Mouse (Mus musculus) hindbrain, embryonic 11.5 days (tissue): ENCODE measurements at regions not wholly inside any gene's neighbourhood (a gene's known extent, or its start where the extent isn't known, plus 50 kb on each side); places are given as distances from the start of the nearest gene placed in this dataset.

ENCODE experiments used
- ATAC-seq: fragments of 200-750 bp; cut with Nextera tagmentation; 2 replicates; pipeline ENCODE4 v1.8.0; 2017; ENCODE audit warnings: mild to moderate bottlenecking, moderate TSS enrichment, moderate library complexity; ENCODE audit not compliant: low FRiP score
- DNase-seq: peaks from one replicate; pipeline ENCODE4 v3.0.0-alpha.2; 2015; ENCODE audit warnings: low spot score
- H3K27ac ChIP-seq: fragments of 300-500 bp; sonication (generic); 2 replicates; pipeline ENCODE4 v1.5.1; 2014; ENCODE audit warnings: mild to moderate bottlenecking, low read depth, low read length
- H3K27me3 ChIP-seq: fragments of 300-500 bp; sonication (generic); 2 replicates; pipeline ENCODE4 v1.6.1; 2014; ENCODE audit warnings: mild to moderate bottlenecking, low read length, moderate library complexity, mixed read lengths; ENCODE audit not compliant: control insufficient read depth, insufficient read depth
- H3K36me3 ChIP-seq: fragments of 300-500 bp; sonication (generic); 2 replicates; pipeline ENCODE4 v1.6.1; 2014; ENCODE audit warnings: mild to moderate bottlenecking, low read length, moderate library complexity, mixed read lengths; ENCODE audit not compliant: control insufficient read depth, insufficient read depth
- H3K4me1 ChIP-seq: fragments of 300-500 bp; sonication (generic); replicated peaks from 2 replicates; pipeline ENCODE4 v1.6.1; 2014; ENCODE audit warnings: low read length, mixed read lengths; ENCODE audit not compliant: control insufficient read depth, insufficient read depth
- H3K4me2 ChIP-seq: fragments of 300-500 bp; sonication (generic); replicated peaks from 2 replicates; pipeline ENCODE4 v1.6.1; 2014; ENCODE audit warnings: mild to moderate bottlenecking, low read depth, low read length
- H3K4me3 ChIP-seq: fragments of 300-500 bp; sonication (generic); 2 replicates; pipeline ENCODE4 v1.5.1; 2014; ENCODE audit warnings: low read depth, low read length
- H3K9ac ChIP-seq: fragments of 300-500 bp; sonication (generic); 2 replicates; pipeline ENCODE4 v1.6.1; 2014; ENCODE audit warnings: low read depth, low read length
- H3K9me3 ChIP-seq: fragments of 300-500 bp; sonication (generic); 2 replicates; pipeline ENCODE4 v1.6.1; 2016; ENCODE audit warnings: low read length; ENCODE audit not compliant: control insufficient read depth
- WGBS: fragments of 180-500 bp; shearing (Covaris S2); extraction: QIAGEN DNeasy Blood & Tissue Kit; methylation state at CpG from one replicate; pipeline ENCODE4 v1.1.7; 2014; 5-methylcytosine and 5-hydroxymethylcytosine counted together

GRCm38 (mm10) chr3:37937381-37938283 is 213.3 kb upstream of the Gm5148 start:
- Histone ChIP-seq H3K4me1 (no peaks in the 10 kb centered on the region), H3K27me3 (no peaks in the 10 kb centered on the region), H3K36me3 (no peaks in the 10 kb centered on the region), H3K9me3 (no peaks in the 10 kb centered on the region), H3K4me3 (no peak overlapping the region), H3K4me2 (no peak overlapping the region), H3K9ac (no peak overlapping the region), H3K27ac (no peak overlapping the region)
- peak; percentile 16 for DNase-seq
- WGBS = 43% methylated on average over 11 of the region's 11 CpGs
- ATAC-seq = no peak

- H3K27ac ChIP-seq = no peak overlapping the region
- H3K4me3 ChIP-seq = no peak overlapping the region
- WGBS = 84% methylated on average over 12 of the region's 12 CpGs
- no peak overlapping the region for H3K9ac ChIP-seq
- no peak for ATAC-seq
- H3K36me3 ChIP-seq = no peaks in the 10 kb centered on the region
- H3K4me1 ChIP-seq = no peaks in the 10 kb centered on the region
- no peaks in the 10 kb centered on the region for H3K9me3 ChIP-seq
- no peak overlapping the region for H3K4me2 ChIP-seq
- no peaks in the 10 kb centered on the region for H3K27me3 ChIP-seq
- DNase-seq = no peak
These were observed 212.1 kb upstream of the Gm5148 start for GRCm38 (mm10) chr3:37936251-37936931.

- Histone ChIP-seq H3K9ac (no peak overlapping the region), H3K4me1 (no peaks in the 10 kb centered on the region), H3K27me3 (no peaks in the 10 kb centered on the region), H3K4me2 (no peak overlapping the region), H3K4me3 (no peak overlapping the region), H3K27ac (no peak overlapping the region), H3K9me3 (no peaks in the 10 kb centered on the region), H3K36me3 (no peaks in the 10 kb centered on the region)
- 50% methylated on average over 10 of the region's 10 CpGs for WGBS
- DNase-seq (peak; percentile 36), ATAC-seq (no peak)
These were observed 210.8 kb upstream of the Gm5148 start for GRCm38 (mm10) chr3:37934905-37935708.

- H3K9me3 ChIP-seq = no peaks in the 10 kb centered on the region
- H3K9ac ChIP-seq = no peak overlapping the region
- H3K4me2 ChIP-seq = no peak overlapping the region
- H3K27ac ChIP-seq = no peak overlapping the region
- no peak for ATAC-seq
- DNase-seq = no peak
- no peaks in the 10 kb centered on the region for H3K4me1 ChIP-seq
- H3K4me3 ChIP-seq = no peak overlapping the region
- H3K27me3 ChIP-seq = no peaks in the 10 kb centered on the region
- no peaks in the 10 kb centered on the region for H3K36me3 ChIP-seq
- WGBS = 79% methylated on average over 2 of the region's 2 CpGs
These were observed 209.9 kb upstream of the Gm5148 start for GRCm38 (mm10) chr3:37934236-37934635.

GRCm38 (mm10) chr3:37928731-37929130 is 204.4 kb upstream of the Gm5148 start:
- 85% methylated on average over 6 of the region's 6 CpGs for WGBS
- Histone ChIP-seq H3K27ac (no peak overlapping the region), H3K4me2 (no peak overlapping the region), H3K9ac (no peak overlapping the region), H3K36me3 (no peaks in the 10 kb centered on the region), H3K4me3 (no peak overlapping the region), H3K27me3 (no peaks in the 10 kb centered on the region), H3K9me3 (no peaks in the 10 kb centered on the region), H3K4me1 (no peaks in the 10 kb centered on the region)
- ATAC-seq (no peak), DNase-seq (no peak)

- H3K27me3 ChIP-seq = peaks cover 14% of the 10 kb centered on the region
- no peaks in the 10 kb centered on the region for H3K4me1 ChIP-seq
- no peaks in the 10 kb centered on the region for H3K9me3 ChIP-seq
- H3K4me3 ChIP-seq = no peak overlapping the region
- 50% methylated on average over 4 of the region's 4 CpGs for WGBS
- H3K27ac ChIP-seq = no peak overlapping the region
- no peak overlapping the region for H3K9ac ChIP-seq
- DNase-seq = no peak
- H3K36me3 ChIP-seq = no peaks in the 10 kb centered on the region
- H3K4me2 ChIP-seq = no peak overlapping the region
- no peak for ATAC-seq
These were observed 195.3 kb upstream of the Gm5148 start for GRCm38 (mm10) chr3:37919450-37920156.

GRCm38 (mm10) chr3:37916786-37917479 is 192.6 kb upstream of the Gm5148 start:
- WGBS = 11% methylated on average over 14 of the region's 14 CpGs
- Histone ChIP-seq H3K27ac (no peak overlapping the region), H3K4me1 (no peaks in the 10 kb centered on the region), H3K4me3 (no peak overlapping the region), H3K27me3 (peaks cover 14% of the 10 kb centered on the region), H3K36me3 (no peaks in the 10 kb centered on the region), H3K4me2 (no peak overlapping the region), H3K9ac (no peak overlapping the region), H3K9me3 (no peaks in the 10 kb centered on the region)
- peak; percentile 74 for ATAC-seq
- DNase-seq = peak; percentile 52

GRCm38 (mm10) chr3:37916281-37916680 is 192.0 kb upstream of the Gm5148 start:
- H3K4me2 ChIP-seq = no peak overlapping the region
- H3K9ac ChIP-seq = no peak overlapping the region
- H3K36me3 ChIP-seq = no peaks in the 10 kb centered on the region
- no peak for ATAC-seq
- DNase-seq = no peak
- H3K27ac ChIP-seq = no peak overlapping the region
- no peaks in the 10 kb centered on the region for H3K4me1 ChIP-seq
- no peak overlapping the region for H3K4me3 ChIP-seq
- H3K9me3 ChIP-seq = no peaks in the 10 kb centered on the region
- WGBS = 51% methylated on average over 3 of the region's 3 CpGs
- H3K27me3 ChIP-seq = peaks cover 11% of the 10 kb centered on the region
